15 mouse cellular contexts compared by ENCODE assay signal in genomic region chr17:86366919-86367318, GRCm38 (mm10).
A peak's percentile ranks its signal among the peaks of the same experiment; 100 is the strongest.
DNase-seq lines count a peak whose midpoint lies in the region; ATAC-seq and TF ChIP-seq lines count a peak whose summit lies in the region.
"Had no signal": no experiment of that assay in that cellular context is flagged by ENCODE, and none has a peak within 500 bp of the region (broad histone marks: within the 10 kb centered on the region; RNA-seq: fewer than 3 reads in every experiment).

No protein-coding gene starts in this region.

- H3K9me3 ChIP-seq in heart, embryonic 14.5 days (ENCODE audit: control insufficient read depth, low read length) = no peaks in the 10 kb centered on the region
- no peaks in the 10 kb centered on the region for H3K9me3 ChIP-seq in stomach, postnatal 0 days (ENCODE audit: control insufficient read depth, low read length)
- H3K9me3 ChIP-seq: embryonic facial prominence, embryonic 12.5 days; limb, embryonic 10.5 days had no signal

- no peaks in the 10 kb centered on the region for H3K27me3 ChIP-seq in heart, embryonic 14.5 days (ENCODE audit: control insufficient read depth, insufficient read depth, low read length)
- no peaks in the 10 kb centered on the region for H3K27me3 ChIP-seq in stomach, postnatal 0 days (ENCODE audit: control insufficient read depth, insufficient read depth, low read length)
- H3K27me3 ChIP-seq: embryonic facial prominence, embryonic 12.5 days had no signal

- peak; percentile 91 for DNase-seq in heart, adult 11 months
- DNase-seq in heart, postnatal 25 days (ENCODE audit: low spot score) = no peak
- peak; percentile 61 for DNase-seq in right cerebral cortex, adult 18-20 months
- no peak for DNase-seq in right cerebral cortex, postnatal 4 days
- DNase-seq in stomach, postnatal 0 days (ENCODE audit: low spot score) = no peak
- no peak for DNase-seq in kidney, adult 18-20 months
- DNase-seq: adrenal gland, postnatal 36 days; kidney, postnatal 25 days; thymus, adult 2 months had no signal

- peak overlapping the region; percentile 44; the same call in 1 of the 2 replicates for H3K9ac ChIP-seq in heart, embryonic 14.5 days (ENCODE audit: low read length)
- no peak overlapping the region for H3K9ac ChIP-seq in stomach, postnatal 0 days (ENCODE audit: low read length)
- H3K9ac ChIP-seq: embryonic facial prominence, embryonic 12.5 days; hindbrain, embryonic 14.5 days had no signal

- no peak for ATAC-seq in heart, embryonic 14.5 days (ENCODE audit: insufficient number of reproducible peaks, insufficient read depth, low FRiP score, low read depth)
- ATAC-seq in stomach, postnatal 0 days (ENCODE audit: low FRiP score, low TSS enrichment) = no peak
- ATAC-seq in megakaryocyte-erythroid progenitor cell, adult 5-6 weeks (replicated peaks; ENCODE audit: low FRiP score, low TSS enrichment, poor library complexity, severe bottlenecking) = no peak

- 36% methylated on average over 10 of the region's 10 CpGs for WGBS in heart, embryonic 14.5 days
- 48% methylated on average over 10 of the region's 10 CpGs for WGBS in stomach, postnatal 0 days

- H3K4me3 ChIP-seq in heart, embryonic 14.5 days (ENCODE audit: control insufficient read depth in 1 of 2, insufficient read depth in 1 of 2, low read depth in 1 of 2, low read length in 2 of 2) = no peak overlapping the region
- H3K4me3 ChIP-seq in stomach, postnatal 0 days (ENCODE audit: low read depth, low read length) = no peak overlapping the region
- H3K4me3 ChIP-seq: embryonic facial prominence, embryonic 12.5 days; limb, embryonic 10.5 days; myocyte had no signal

- no peaks in the 10 kb centered on the region for H3K36me3 ChIP-seq in heart, embryonic 14.5 days (ENCODE audit: control insufficient read depth, insufficient read depth, low read length)
- no peaks in the 10 kb centered on the region for H3K36me3 ChIP-seq in stomach, postnatal 0 days (ENCODE audit: control insufficient read depth, insufficient read depth, low read length)
- H3K36me3 ChIP-seq: embryonic facial prominence, embryonic 12.5 days; limb, embryonic 10.5 days had no signal

- H3K4me1 ChIP-seq in heart, embryonic 14.5 days (ENCODE audit: control insufficient read depth in 2 of 2, insufficient read depth in 2 of 2, low read length in 2 of 2) = peaks cover 36 to 52% of the 10 kb centered on the region in 2 experiments
- peaks cover 9% of the 10 kb centered on the region; the same call in 1 of the 2 replicates for H3K4me1 ChIP-seq in stomach, postnatal 0 days (replicated peaks; ENCODE audit: control insufficient read depth, insufficient read depth)

- intact Hi-C loops in heart, postnatal 25 days (cut with DNase I) = loop anchor here (5.0 to 10.0 kb wide), 2 partner anchors 62 to 205 kb away; no protein-coding TSS in a partner anchor

- peak overlapping the region; percentile 23 to 79; a peak in 3 of 4 replicates for H3K27ac ChIP-seq in heart, embryonic 14.5 days (replicated peaks in 1 of 2; ENCODE audit: control insufficient read depth in 1 of 2, insufficient read depth in 1 of 2, low read depth in 2 of 2, low read length in 2 of 2)
- 0 out of 2 replicates have a peak overlapping the region, but pooled peaks have one; percentile 1 for H3K27ac ChIP-seq in stomach, postnatal 0 days (replicated peaks)
- H3K27ac ChIP-seq: embryonic facial prominence, embryonic 12.5 days; limb, embryonic 10.5 days had no signal

- no peak for TF ChIP-seq EP300 in stomach, postnatal 0 days (optimal IDR thresholded peaks at IDR 0.05)

- peak overlapping the region; percentile 50 for H3K4me2 ChIP-seq in heart, embryonic 14.5 days (ENCODE audit: low read length)
- H3K4me2 ChIP-seq in stomach, postnatal 0 days (replicated peaks; ENCODE audit: low read depth) = no peak overlapping the region
- H3K4me2 ChIP-seq: embryonic facial prominence, embryonic 12.5 days; hindbrain, embryonic 14.5 days had no signal

- no peak for TF ChIP-seq CTCF in stomach, postnatal 0 days (IDR thresholded peaks at IDR 0.05; ENCODE audit: low read depth)

Comparison
In these comparisons a context has a peak if more than half of its experiments do, and no peak if none do; other contexts are left out.
1. DNase-seq: peak in heart, adult 11 months (single experiment) and right cerebral cortex, adult 18-20 months (single experiment); none in heart, postnatal 25 days (single experiment), right cerebral cortex, postnatal 4 days (single experiment), stomach, postnatal 0 days (single experiment) and kidney, adult 18-20 months (single experiment).